Comparison of ENCODE assay signal across 12 mouse cellular contexts in genomic region chr6:12145216-12145615, GRCm38 (mm10).
"Had no signal": no experiment of that assay in that cellular context is flagged by ENCODE, and none has a peak within 500 bp of the region (broad histone marks: within the 10 kb centered on the region; RNA-seq: fewer than 3 reads in every experiment).

No protein-coding gene starts in this region.

- DNase-seq: kidney, postnatal 14 days; left cerebral cortex, postnatal 4 days; lung, adult 18-20 months; spleen, adult 18-20 months; thymus, adult 18-20 months; thymus, postnatal 14 days had no signal

- H3K36me3 ChIP-seq: kidney, embryonic 15.5 days; limb, embryonic 13.5 days; midbrain, embryonic 12.5 days; neural tube, embryonic 15.5 days had no signal

- H3K27ac ChIP-seq: kidney, embryonic 15.5 days; limb, embryonic 13.5 days; liver, embryonic 14.5 days; midbrain, embryonic 12.5 days; neural tube, embryonic 15.5 days had no signal

- H3K9me3 ChIP-seq: kidney, embryonic 15.5 days; limb, embryonic 13.5 days; midbrain, embryonic 12.5 days; neural tube, embryonic 15.5 days had no signal

- H3K4me2 ChIP-seq: kidney, embryonic 15.5 days; limb, embryonic 13.5 days; midbrain, embryonic 12.5 days; neural tube, embryonic 15.5 days had no signal

- H3K27me3 ChIP-seq: kidney, embryonic 15.5 days; limb, embryonic 13.5 days; midbrain, embryonic 12.5 days; neural tube, embryonic 15.5 days had no signal

- H3K4me3 ChIP-seq: kidney, embryonic 15.5 days; limb, embryonic 13.5 days; midbrain, embryonic 12.5 days; myocyte; neural tube, embryonic 15.5 days had no signal

- H3K9ac ChIP-seq: kidney, embryonic 15.5 days; limb, embryonic 13.5 days; liver, embryonic 14.5 days; midbrain, embryonic 12.5 days; neural tube, embryonic 15.5 days had no signal

- H3K4me1 ChIP-seq: limb, embryonic 13.5 days; midbrain, embryonic 12.5 days; neural tube, embryonic 15.5 days had no signal
